Mouse (Mus musculus) heart, adult 2 months (tissue): ENCODE results near the gene Iqschfp.

Source experiments
- CTCF ChIP-seq: fragments of 200-600 bp; IDR thresholded peaks from 2 replicates; pipeline ENCODE4 v1.8.1; 2022; ENCODE audit warnings: antibody characterized with exemption, mild to moderate bottlenecking, moderate library complexity
- POLR2A ChIP-seq: fragments of 200-500 bp; IDR thresholded peaks from 2 replicates; pipeline ENCODE4 v1.6.1; 2011; ENCODE audit warnings: mild to moderate bottlenecking, low read depth, low read length, control low read depth; ENCODE audit not compliant: insufficient read depth

DNA sequence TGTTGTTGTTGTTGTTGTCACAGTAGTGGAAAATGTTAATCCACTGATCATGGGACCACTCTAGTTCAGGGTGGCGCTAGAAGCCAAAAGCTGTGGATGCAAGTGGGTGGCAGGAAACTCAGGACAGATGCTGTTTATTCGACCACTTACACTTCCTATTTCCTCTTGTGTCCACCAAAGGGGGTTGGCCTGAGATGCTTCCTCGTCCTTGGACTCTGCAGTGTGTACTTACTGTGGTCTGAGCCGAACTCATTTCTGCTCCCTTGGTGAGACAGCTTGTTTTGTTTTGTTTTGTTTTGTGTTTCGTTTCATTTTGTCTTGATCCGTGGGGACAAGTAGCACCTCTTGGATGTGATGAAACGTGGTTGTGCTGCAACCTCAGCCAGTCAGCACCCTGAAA, 750.9 kb downstream of the Iqschfp start:
- no peak for TF ChIP-seq CTCF
- TF ChIP-seq POLR2A: no peak
